Mouse (Mus musculus) liver, adult 2 months (tissue): ENCODE data around the gene Fam118b. TPM values are rescaled to one million over a fixed set of nuclear protein-coding genes. Genes with fewer than 3 reads are reported as not detected.

Experiments used
- DNase-seq: peaks from one replicate; pipeline ENCODE4 v3.0.0-alpha.2; 2011; ENCODE audit warnings: low read depth, low spot score; ENCODE audit errors: extremely low read depth
- H3K27ac ChIP-seq: fragments of 200-500 bp; replicated peaks from 2 replicates; pipeline ENCODE4 v1.5.1; 2012; ENCODE audit warnings: low read depth, mild to moderate bottlenecking, control low read depth, inconsistent platforms, low read length; ENCODE audit not compliant: insufficient read depth
- H3K27me3 ChIP-seq: fragments of 200-500 bp; 2 replicates; pipeline ENCODE4 v1.6.1; 2012; ENCODE audit warnings: mild to moderate bottlenecking, moderate library complexity, low read length, inconsistent platforms; ENCODE audit not compliant: control insufficient read depth, insufficient read depth
- H3K36me3 ChIP-seq: fragments of 200-500 bp; 2 replicates; pipeline ENCODE4 v1.6.1; 2012; ENCODE audit warnings: low read length, inconsistent platforms; ENCODE audit not compliant: control insufficient read depth, insufficient read depth
- H3K4me1 ChIP-seq: fragments of 200-500 bp; 2 replicates; pipeline ENCODE4 v1.6.1; 2011; ENCODE audit warnings: low read length; ENCODE audit not compliant: control insufficient read depth, insufficient read depth
- H3K4me3 ChIP-seq: fragments of 200-500 bp; 2 replicates; pipeline ENCODE4 v1.5.1; 2011; ENCODE audit warnings: low read depth, mild to moderate bottlenecking, control low read depth, low read length, moderate library complexity; ENCODE audit not compliant: insufficient read depth
- H3K79me2 ChIP-seq: fragments of 200-500 bp; 2 replicates; pipeline ENCODE4 v1.6.1; 2012; ENCODE audit warnings: inconsistent platforms, mild to moderate bottlenecking, low read length, moderate library complexity; ENCODE audit not compliant: control insufficient read depth, insufficient read depth
- H3K9ac ChIP-seq: fragments of 200-500 bp; 2 replicates; pipeline ENCODE4 v1.6.1; 2012; ENCODE audit warnings: low read depth, mild to moderate bottlenecking, control low read depth, inconsistent platforms, low read length
- CTCF ChIP-seq: fragments of 200-500 bp; IDR thresholded peaks from 2 replicates; pipeline ENCODE4 v1.5.1; 2011; ENCODE audit warnings: low read depth, low read length, control low read depth
- POLR2A ChIP-seq: fragments of 200-500 bp; IDR thresholded peaks from 2 replicates; pipeline ENCODE4 v1.6.1; 2011; ENCODE audit warnings: low read length, control low read depth; ENCODE audit not compliant: insufficient read depth; ENCODE audit errors: extremely low read depth
- WGBS: fragments of 180-500 bp; shearing (Covaris S2); methylation state at CpG from one replicate; pipeline ENCODE4 v1.1.7; 2018; 5-methylcytosine and 5-hydroxymethylcytosine counted together
- polyA plus RNA-seq: library from polyadenylated mRNA; depleted of rRNA; stranded (reverse); fragments of >200 nt; gene quantifications from 2 replicates; pipeline ENCODE4 v1.2.3, GENCODE M21; 2012
- total RNA-seq: library from RNA; depleted of rRNA; stranded (reverse); fragments of >200 nt; gene quantifications from 2 replicates; pipeline ENCODE4 v1.2.3, GENCODE M21; 2014

The Fam118b gene
- total and polyA plus RNA-seq, 2 experiments = 4.0 to 5.8 TPM

DNA sequence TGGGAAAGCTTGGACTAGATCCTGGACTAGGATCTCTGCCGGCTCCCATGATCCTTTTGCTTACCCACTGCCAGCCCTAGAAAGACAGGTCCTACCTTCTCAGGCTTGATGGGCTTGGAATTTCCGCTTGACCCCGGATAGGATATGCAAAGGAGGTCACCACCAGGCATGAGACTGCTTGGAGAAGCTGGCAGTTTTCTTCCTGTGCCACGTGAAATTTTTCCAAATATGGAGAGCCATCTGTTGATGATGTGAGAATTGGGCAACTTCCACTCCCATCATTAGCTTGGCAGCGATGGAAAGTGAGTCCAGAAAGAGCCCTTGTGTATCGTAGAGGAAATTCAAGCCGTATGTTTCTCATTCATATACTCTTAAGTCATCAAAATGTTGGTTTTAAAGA is 39.9 kb upstream of the Fam118b start:
- DNase-seq = no peak
- H3K36me3 ChIP-seq = no peaks in the 10 kb centered on the region
- WGBS = 84% methylated on average over 7 of the region's 7 CpGs

DNA sequence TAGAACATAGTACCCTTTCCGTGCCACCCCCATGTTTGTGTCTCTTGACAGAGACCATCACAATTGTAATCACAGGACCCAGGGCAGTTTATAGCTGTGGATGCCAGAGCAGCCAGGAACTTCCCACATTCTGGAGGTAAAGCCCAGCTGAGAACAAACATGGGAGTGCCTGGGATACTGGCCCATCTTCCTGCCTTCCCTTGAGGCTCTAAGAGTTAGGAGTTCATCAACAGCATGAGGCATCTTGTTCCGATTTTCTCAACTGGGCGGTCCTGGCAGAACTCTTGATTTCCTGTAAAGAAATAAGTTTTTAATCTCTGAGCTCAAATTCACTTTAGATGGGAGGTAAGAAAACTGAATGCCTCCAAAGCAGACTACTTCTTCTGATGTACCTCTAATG is 34.6 kb upstream of the Fam118b start:
- Histone ChIP-seq H3K27me3 (no peaks in the 10 kb centered on the region), H3K9ac (no peak overlapping the region), H3K79me2 (no peaks in the 10 kb centered on the region), H3K36me3 (no peaks in the 10 kb centered on the region), H3K4me3 (no peak overlapping the region), H3K4me1 (no peaks in the 10 kb centered on the region), H3K27ac (no peak overlapping the region)
- DNase-seq = no peak
- WGBS = 93% methylated on average over 3 of the region's 3 CpGs
- TF ChIP-seq POLR2A (no peak), CTCF (no peak)

More for the DNA sequence above, 39.9 kb upstream of the Fam118b start:
- H3K4me1 ChIP-seq = no peaks in the 10 kb centered on the region
- H3K79me2 ChIP-seq = no peaks in the 10 kb centered on the region
- H3K27ac ChIP-seq = no peak overlapping the region
- no peaks in the 10 kb centered on the region for H3K27me3 ChIP-seq
- TF ChIP-seq POLR2A (no peak), CTCF (no peak)
- no peak overlapping the region for H3K4me3 ChIP-seq
- H3K9ac ChIP-seq = no peak overlapping the region

DNA sequence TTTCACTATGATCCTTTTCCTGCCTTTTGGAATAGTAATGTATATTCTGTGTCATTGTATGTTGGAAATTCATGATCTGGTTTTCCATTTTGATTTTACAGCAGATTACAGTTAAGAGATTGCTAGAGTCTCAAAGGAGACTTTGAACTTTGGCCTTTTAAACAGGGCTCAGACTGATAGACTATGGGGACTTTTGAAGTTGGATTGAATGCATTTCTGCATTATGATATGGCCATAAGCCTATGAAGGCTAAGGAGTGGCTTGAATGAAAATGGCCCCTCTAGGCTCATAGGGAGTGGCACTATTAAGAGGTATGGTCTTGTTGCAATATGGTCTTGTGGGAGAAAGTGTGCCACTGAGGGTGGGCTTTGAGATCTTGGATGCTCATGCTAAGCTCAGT is 30.2 kb upstream of the Fam118b start:
- no peak for DNase-seq
- Histone ChIP-seq H3K36me3 (no peaks in the 10 kb centered on the region), H3K27me3 (no peaks in the 10 kb centered on the region), H3K9ac (no peak overlapping the region), H3K79me2 (no peaks in the 10 kb centered on the region), H3K4me3 (no peak overlapping the region), H3K4me1 (no peaks in the 10 kb centered on the region), H3K27ac (no peak overlapping the region)
- TF ChIP-seq CTCF (no peak), POLR2A (no peak)

DNA sequence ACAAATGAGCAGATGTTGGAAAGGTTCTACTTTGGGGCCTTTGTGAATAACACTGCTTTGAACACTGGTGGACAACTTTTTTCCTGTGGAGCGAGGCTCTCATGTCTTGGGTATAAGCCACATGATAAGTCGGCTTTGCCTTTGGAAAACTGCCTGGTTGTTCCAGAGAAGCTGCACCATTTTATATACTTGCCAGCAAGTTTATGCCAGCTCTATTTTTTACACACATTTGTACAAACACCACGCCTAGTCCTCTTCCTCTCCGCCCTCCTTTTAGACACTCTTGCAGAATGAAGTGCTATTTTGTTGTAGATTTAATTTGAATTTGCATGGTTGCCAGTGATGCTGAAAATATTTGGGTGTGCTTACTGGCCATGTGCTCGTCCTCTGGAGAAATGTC is 25.9 kb upstream of the Fam118b start:
- no peak for TF ChIP-seq POLR2A
- no peak for TF ChIP-seq CTCF
- DNase-seq = no peak
- 88% methylated on average over 5 of the region's 5 CpGs for WGBS
- Histone ChIP-seq H3K9ac (no peak overlapping the region), H3K27me3 (no peaks in the 10 kb centered on the region), H3K79me2 (no peaks in the 10 kb centered on the region), H3K4me1 (no peaks in the 10 kb centered on the region), H3K4me3 (no peak overlapping the region), H3K36me3 (no peaks in the 10 kb centered on the region), H3K27ac (no peak overlapping the region)

DNA sequence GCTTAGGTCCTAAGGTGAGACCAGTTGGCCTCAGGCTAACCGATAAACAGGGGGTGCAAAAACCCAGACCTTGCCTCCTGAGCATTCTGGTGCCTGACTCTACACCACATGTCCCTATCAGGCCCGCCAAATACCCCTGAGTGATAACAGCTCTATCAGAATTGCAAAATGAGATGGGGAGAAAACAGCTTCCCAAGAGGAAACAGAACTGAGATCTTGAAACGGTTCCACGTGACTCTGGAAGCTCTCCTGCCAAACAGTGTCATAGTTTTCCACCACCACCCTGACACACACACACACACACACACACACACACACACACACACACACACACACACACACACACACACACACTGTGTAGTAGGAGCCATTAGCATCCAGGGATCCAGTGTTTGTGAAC is 23.3 kb upstream of the Fam118b start:
- Histone ChIP-seq H3K4me1 (no peaks in the 10 kb centered on the region), H3K4me3 (no peak overlapping the region), H3K79me2 (no peaks in the 10 kb centered on the region), H3K27me3 (no peaks in the 10 kb centered on the region), H3K36me3 (no peaks in the 10 kb centered on the region), H3K9ac (no peak overlapping the region), H3K27ac (no peak overlapping the region)
- no peak for TF ChIP-seq POLR2A
- TF ChIP-seq CTCF = no peak
- 70% methylated on average over 4 of the region's 4 CpGs for WGBS
- DNase-seq = no peak

DNA sequence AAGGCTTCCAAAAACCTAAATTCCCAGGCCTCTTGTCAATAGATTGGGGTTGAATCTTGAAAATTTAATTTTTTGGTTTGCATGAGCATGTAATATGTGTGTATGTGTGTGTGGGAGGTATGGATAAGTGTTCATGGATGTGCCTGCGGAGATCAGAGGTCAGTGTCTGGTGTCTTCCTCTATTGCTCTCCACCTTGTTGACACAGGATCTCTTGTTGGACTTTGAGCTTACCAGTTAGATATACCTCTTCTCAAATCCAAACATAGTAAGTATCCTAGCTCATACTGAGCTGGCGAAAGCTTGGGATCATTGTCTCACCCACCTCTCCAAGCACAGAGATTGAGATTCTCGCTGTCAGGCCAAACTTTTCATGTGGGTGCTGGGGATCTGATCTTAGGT is 22.8 kb upstream of the Fam118b start:
- Histone ChIP-seq H3K36me3 (no peaks in the 10 kb centered on the region), H3K4me3 (no peak overlapping the region), H3K9ac (no peak overlapping the region), H3K27me3 (no peaks in the 10 kb centered on the region), H3K4me1 (no peaks in the 10 kb centered on the region), H3K27ac (no peak overlapping the region), H3K79me2 (no peaks in the 10 kb centered on the region)
- no peak for TF ChIP-seq CTCF
- TF ChIP-seq POLR2A = no peak
- WGBS = 87% methylated on average over 3 of the region's 3 CpGs
- no peak for DNase-seq
